Mouse (Mus musculus): ENCODE data around the gene Pik3c2b. TPM values are rescaled to one million over a fixed set of nuclear protein-coding genes. Genes with fewer than 3 reads are reported as not detected.
A peak's percentile ranks its signal among the peaks of the same experiment; 100 is the strongest.
"Not testable (repeated sequence)": the region's sequence is repeated elsewhere in the genome, so short reads cannot be mapped to it uniquely, and the experiment has no call there.

Gene Pik3c2b
- polyA plus RNA-seq, 1 experiment from 2014 or later = 8.0 TPM

DNA sequence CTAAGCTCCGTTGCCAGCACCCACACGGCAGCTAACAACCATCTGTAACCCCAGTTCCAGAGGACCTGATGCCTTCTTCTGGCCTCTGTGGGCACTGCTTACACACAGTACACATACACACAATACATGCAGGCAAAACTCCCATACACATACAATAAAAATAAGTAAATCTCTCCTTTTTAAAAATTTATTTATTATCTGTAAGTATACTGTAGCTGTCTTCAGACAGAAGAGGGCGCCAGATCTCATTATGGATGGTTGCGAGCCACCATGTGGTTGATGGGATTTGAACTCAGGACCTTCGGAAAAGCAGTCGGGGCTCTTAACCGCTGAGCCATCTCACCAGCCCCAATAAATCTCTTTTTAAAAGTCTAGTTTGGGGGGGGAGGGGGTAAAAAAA lies 24.1 kb upstream of the Pik3c2b start:
- H3K4me3 ChIP-seq = no peak overlapping the region
- no peak overlapping the region for H3K27ac ChIP-seq
- no peaks in the 10 kb centered on the region for H3K27me3 ChIP-seq
- peaks cover 16% of the 10 kb centered on the region for H3K36me3 ChIP-seq
- H3K9ac ChIP-seq = no peak overlapping the region
- no peak overlapping the region for H3K4me2 ChIP-seq
- ATAC-seq (replicated peaks; ENCODE audit: insufficient number of reproducible peaks, insufficient read depth, low FRiP score, low read depth) = no peak
- no peaks in the 10 kb centered on the region for H3K9me3 ChIP-seq (replicated peaks)
- 92% methylated on average over 7 of the region's 7 CpGs for WGBS
- H3K4me1 ChIP-seq (replicated peaks) = peaks cover 21% of the 10 kb centered on the region

DNA sequence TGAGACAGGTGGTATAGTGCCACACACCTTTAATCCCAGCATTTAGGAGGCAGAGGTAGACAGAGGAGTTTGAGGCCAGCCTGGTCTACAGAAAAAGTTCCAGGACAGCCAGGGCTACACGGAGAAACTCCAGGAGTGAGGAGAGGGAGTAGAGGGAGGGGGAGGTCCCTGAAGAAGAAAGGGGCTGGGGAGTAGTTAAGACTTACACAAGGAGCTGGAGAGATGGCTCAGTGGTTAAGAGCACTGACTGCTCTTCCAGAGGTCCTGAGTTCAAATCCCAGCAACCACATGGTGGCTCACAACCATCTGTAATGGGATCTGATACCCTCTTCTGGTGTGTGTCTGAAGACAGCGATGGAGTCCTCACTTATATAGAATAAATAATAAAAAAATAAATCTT lies 23.5 kb upstream of the Pik3c2b start:
- H3K27ac ChIP-seq; H3K4me3 ChIP-seq; H3K9ac ChIP-seq; ATAC-seq (replicated peaks; ENCODE audit: insufficient number of reproducible peaks, insufficient read depth, low FRiP score, low read depth); H3K9me3 ChIP-seq (replicated peaks); H3K4me2 ChIP-seq; H3K27me3 ChIP-seq; H3K36me3 ChIP-seq: not testable (repeated sequence)
- peaks cover 21% of the 10 kb centered on the region for H3K4me1 ChIP-seq (replicated peaks)
- WGBS = 97% methylated on average over 2 of the region's 2 CpGs

DNA sequence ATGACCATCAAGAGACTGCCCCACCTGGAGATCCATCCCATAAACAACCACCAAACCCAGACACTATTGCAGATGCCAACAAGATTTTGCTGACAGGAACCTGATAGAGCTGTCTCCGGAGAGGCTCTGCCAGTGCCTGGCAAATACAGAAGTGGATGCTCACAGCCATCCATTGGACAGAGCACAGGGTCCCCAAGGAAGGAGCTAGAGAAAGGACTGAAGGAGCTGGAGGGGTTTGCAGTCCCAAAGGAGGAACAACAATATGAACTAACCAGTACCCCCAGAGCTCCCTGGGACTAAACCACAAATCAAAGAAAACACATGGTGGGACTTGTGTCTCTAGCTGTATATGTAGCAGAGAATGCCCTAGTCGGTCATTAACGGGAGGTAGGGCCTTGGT lies 21.7 kb upstream of the Pik3c2b start:
- H3K27me3 ChIP-seq; ATAC-seq (replicated peaks; ENCODE audit: insufficient number of reproducible peaks, insufficient read depth, low FRiP score, low read depth); H3K9me3 ChIP-seq (replicated peaks); H3K27ac ChIP-seq; H3K9ac ChIP-seq; H3K36me3 ChIP-seq: not testable (repeated sequence)
- peak overlapping the region; percentile 99; the same call in 1 of the 2 replicates for H3K4me3 ChIP-seq
- peaks cover 21% of the 10 kb centered on the region for H3K4me1 ChIP-seq (replicated peaks)
- 89% methylated on average over 3 of the region's 3 CpGs for WGBS
- peak overlapping the region; percentile 63 for H3K4me2 ChIP-seq

DNA sequence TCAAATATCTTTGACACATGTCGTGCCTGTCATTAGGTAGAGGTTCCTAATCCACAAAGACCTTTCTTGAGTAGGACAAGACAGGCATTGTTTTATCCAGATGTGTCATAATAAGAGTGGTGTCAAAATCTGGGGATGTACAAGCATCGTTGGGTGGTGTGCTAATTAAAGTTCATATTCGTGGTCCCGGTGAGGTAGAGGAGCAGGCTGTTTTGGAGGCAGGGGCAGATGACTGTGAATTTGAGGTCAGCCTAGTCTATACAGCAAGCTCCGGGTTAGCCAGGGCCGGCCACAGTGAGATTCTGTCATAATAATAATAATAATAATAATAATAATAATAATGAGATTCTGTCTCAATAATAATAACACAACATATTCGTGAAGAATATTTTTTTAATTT lies 21.0 kb upstream of the Pik3c2b start:
- no peak overlapping the region for H3K27ac ChIP-seq
- 25% methylated on average over 7 of the region's 7 CpGs for WGBS

DNA sequence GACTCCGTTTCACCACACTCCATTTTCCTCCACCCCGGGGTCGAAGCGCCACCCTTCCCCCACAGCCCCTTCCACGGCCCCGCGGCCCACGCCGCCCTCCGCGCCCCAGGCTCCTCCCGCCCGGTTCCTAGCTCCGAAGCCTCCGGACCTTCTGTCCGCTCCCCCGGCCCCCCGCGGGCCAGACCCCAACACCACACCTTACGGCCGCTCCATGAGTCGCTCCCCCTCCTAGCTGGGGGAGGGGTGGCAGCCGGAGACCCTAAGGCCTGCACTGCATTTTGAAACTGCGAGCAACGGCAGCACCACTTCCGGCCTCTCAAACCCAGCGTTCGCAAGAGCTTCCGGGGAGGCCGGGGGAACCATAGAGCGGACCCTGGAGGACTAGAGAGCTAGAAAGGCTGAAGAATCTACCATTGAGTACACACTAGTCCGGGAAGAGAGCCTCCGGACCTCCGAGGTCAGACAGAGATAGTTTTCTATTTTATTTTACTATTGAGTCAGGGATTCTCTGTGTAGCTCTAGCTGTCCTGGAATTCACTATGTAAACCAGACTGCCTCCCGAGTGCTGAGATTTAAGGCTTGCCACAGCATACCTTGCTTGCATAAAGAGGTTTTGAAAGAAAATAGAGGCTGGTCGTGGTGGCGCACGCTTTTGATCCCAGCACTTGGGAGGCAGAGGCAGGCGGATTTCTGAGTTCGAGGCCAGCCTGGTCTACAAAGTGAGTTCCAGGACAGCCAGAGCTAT lies 20.2 kb upstream of the Pik3c2b start:
- ATAC-seq (replicated peaks; ENCODE audit: insufficient number of reproducible peaks, insufficient read depth, low FRiP score, low read depth) = peak; percentile 94
- under 1% methylated on average over 40 of the region's 40 CpGs for WGBS
- no peaks in the 10 kb centered on the region for H3K36me3 ChIP-seq
- peaks cover 16% of the 10 kb centered on the region for H3K4me1 ChIP-seq (replicated peaks)
- peak overlapping the region; percentile 99 for H3K4me3 ChIP-seq
- no peaks in the 10 kb centered on the region for H3K27me3 ChIP-seq
- peak overlapping the region; percentile 97 for H3K9ac ChIP-seq
- H3K4me2 ChIP-seq = peak overlapping the region; percentile 63
- H3K27ac ChIP-seq = peak overlapping the region; percentile 89
- H3K9me3 ChIP-seq (replicated peaks) = no peaks in the 10 kb centered on the region

More for the DNA sequence above, 21.0 kb upstream of the Pik3c2b start:
- H3K9ac ChIP-seq = peak overlapping the region; percentile 97
- no peaks in the 10 kb centered on the region for H3K27me3 ChIP-seq
- H3K36me3 ChIP-seq = no peaks in the 10 kb centered on the region
- peaks cover 21% of the 10 kb centered on the region for H3K4me1 ChIP-seq (replicated peaks)
- peak overlapping the region; percentile 63 for H3K4me2 ChIP-seq
- ATAC-seq (replicated peaks; ENCODE audit: insufficient number of reproducible peaks, insufficient read depth, low FRiP score, low read depth) = no peak
- H3K9me3 ChIP-seq (replicated peaks) = no peaks in the 10 kb centered on the region
- H3K4me3 ChIP-seq = peak overlapping the region; percentile 99

DNA sequence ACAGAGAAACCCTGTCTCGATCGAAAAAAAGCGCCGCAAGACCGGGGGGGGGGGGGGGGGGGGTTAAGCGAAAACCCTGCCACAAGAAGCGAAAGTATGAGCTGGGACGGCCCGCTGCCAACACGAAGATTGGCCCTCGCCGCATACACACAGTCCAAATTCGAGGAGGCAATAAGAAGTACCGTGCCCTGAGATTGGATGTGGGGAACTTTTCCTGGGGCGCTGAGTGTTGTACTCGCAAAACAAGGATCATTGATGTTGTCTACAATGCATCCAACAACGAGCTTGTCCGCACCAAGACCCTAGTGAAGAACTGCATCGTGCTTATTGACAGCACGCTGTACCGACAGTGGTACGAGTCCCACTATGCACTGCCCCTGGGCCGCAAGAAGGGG lies 19.7 kb upstream of the Pik3c2b start:
- H3K27me3 ChIP-seq; H3K9me3 ChIP-seq (replicated peaks); ATAC-seq (replicated peaks; ENCODE audit: insufficient number of reproducible peaks, insufficient read depth, low FRiP score, low read depth); H3K36me3 ChIP-seq: not testable (repeated sequence)
- peaks cover 11% of the 10 kb centered on the region for H3K4me1 ChIP-seq (replicated peaks)
- WGBS = 20% methylated on average over 22 of the region's 23 CpGs
- peak overlapping the region; percentile 63 for H3K4me2 ChIP-seq
- H3K4me3 ChIP-seq = peak overlapping the region; percentile 99
- H3K9ac ChIP-seq = peak overlapping the region; percentile 97; the same call in 1 of the 2 replicates
- peak overlapping the region; percentile 89 for H3K27ac ChIP-seq

DNA sequence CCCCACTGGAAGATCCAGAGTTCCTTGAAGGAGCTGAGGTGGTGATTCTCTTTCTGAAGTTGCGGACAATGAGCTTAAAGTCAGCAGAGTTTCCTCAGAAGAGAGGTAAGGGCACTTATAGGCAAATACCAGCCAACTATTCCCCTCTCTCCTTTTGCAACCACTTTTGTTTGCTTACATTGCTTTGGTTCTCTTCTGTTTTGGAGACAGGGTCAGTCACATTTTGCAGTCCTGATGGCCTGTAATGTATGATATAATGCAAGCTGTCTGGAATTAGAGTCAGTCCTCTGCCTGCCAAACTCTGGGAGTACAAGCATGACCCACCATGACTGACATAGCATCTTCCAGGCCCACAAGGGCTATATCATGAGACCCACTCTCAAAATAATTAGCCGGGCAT lies 18.3 kb upstream of the Pik3c2b start:
- Histone ChIP-seq H3K4me3 (no peak overlapping the region), H3K4me1 (replicated peaks) (peaks cover 8% of the 10 kb centered on the region), H3K9me3 (replicated peaks) (no peaks in the 10 kb centered on the region), H3K4me2 (no peak overlapping the region), H3K36me3 (no peaks in the 10 kb centered on the region), H3K27me3 (no peaks in the 10 kb centered on the region), H3K9ac (no peak overlapping the region), H3K27ac (no peak overlapping the region)
- no peak for ATAC-seq (replicated peaks; ENCODE audit: insufficient number of reproducible peaks, insufficient read depth, low FRiP score, low read depth)
- WGBS = 90% methylated on average over 2 of the region's 2 CpGs

DNA sequence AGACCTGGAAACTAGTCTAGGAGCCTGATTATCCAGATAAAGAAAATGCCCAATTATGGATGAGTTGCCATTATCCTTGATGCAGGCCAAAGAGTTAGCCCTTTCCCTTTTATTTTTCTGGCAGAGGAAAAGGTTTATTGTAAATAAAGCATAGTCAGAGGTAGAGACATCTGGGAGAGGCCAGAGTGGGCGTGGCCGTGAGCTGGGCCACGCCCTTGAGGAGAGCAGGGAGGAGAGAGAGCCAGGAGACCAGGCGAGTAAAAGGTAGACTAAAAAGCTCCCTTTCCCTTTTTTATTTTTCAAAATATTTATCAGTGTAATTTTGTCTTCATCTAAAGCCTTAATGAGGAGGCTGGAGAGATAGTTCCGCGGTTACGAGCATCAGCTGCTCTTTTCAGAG lies 17.5 kb upstream of the Pik3c2b start:
- no peak for ATAC-seq (replicated peaks; ENCODE audit: insufficient number of reproducible peaks, insufficient read depth, low FRiP score, low read depth)
- Histone ChIP-seq H3K4me1 (replicated peaks) (peaks cover 14% of the 10 kb centered on the region), H3K4me3 (no peak overlapping the region), H3K9me3 (replicated peaks) (no peaks in the 10 kb centered on the region), H3K4me2 (no peak overlapping the region), H3K9ac (no peak overlapping the region), H3K36me3 (no peaks in the 10 kb centered on the region), H3K27me3 (no peaks in the 10 kb centered on the region), H3K27ac (no peak overlapping the region)
- WGBS = 42% methylated on average over 7 of the region's 7 CpGs

DNA sequence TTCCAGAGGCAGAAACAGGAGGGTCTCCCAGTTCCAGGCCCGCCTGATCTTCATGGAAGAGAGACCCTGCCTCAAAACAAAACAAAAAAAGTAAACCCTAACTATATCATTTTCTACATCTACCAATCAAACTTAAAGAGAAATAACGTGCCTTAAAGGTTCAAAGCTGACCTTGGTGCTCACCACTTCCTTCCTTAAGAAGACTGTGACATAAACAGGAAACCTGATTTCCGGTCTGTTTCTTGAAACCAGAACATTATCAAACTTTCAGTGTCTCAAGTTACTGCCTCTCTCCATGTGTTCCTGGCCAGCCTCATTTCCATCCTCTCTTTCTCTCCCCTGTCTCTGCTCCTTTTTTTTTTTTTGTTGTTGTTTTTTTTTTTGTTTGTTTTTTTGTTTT lies 15.7 kb upstream of the Pik3c2b start:
- no peak for ATAC-seq (replicated peaks; ENCODE audit: insufficient number of reproducible peaks, insufficient read depth, low FRiP score, low read depth)
- Histone ChIP-seq H3K27me3 (no peaks in the 10 kb centered on the region), H3K4me1 (replicated peaks) (peaks cover 10% of the 10 kb centered on the region), H3K4me2 (no peak overlapping the region), H3K4me3 (no peak overlapping the region), H3K9ac (no peak overlapping the region), H3K27ac (no peak overlapping the region), H3K9me3 (replicated peaks) (no peaks in the 10 kb centered on the region), H3K36me3 (no peaks in the 10 kb centered on the region)
- WGBS = 61% methylated on average over 3 of the region's 3 CpGs

DNA sequence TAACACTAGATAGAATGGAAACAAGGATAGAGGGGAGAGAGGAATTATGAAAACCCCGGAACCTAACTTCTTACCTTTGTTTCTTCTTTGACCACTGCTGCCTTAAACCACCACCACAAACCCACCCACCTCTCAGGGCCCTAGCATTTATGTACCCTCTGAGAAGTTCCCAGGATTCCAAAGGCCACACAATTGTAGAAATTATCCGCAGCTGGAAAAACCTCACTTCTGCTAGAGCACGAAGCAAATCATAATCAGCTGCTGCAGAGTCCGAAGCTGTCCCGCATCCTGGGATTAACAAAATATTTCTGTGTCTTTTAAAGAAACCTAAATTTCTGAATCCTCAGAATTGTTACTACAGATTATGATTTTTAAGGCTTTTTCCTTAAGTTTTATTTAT lies 15.0 kb upstream of the Pik3c2b start, which contains the start of gene Mdm4:
Mdm4 (minus strand) TSS at position 101 of the 400 bp plus-strand sequence.
- no peak for ATAC-seq (replicated peaks; ENCODE audit: insufficient number of reproducible peaks, insufficient read depth, low FRiP score, low read depth)
- 90% methylated on average over 5 of the region's 5 CpGs for WGBS
- H3K27ac ChIP-seq = no peak within 1 kb of the TSS
- no peaks in the 10 kb centered on the region for H3K36me3 ChIP-seq
- peaks cover 10% of the 10 kb centered on the region for H3K4me1 ChIP-seq (replicated peaks)
- H3K4me3 ChIP-seq = no peak within 1 kb of the TSS
- no peaks in the 10 kb centered on the region for H3K27me3 ChIP-seq
- H3K9ac ChIP-seq = no peak within 1 kb of the TSS
- no peaks in the 10 kb centered on the region for H3K9me3 ChIP-seq (replicated peaks)
- no peak within 1 kb of the TSS for H3K4me2 ChIP-seq

DNA sequence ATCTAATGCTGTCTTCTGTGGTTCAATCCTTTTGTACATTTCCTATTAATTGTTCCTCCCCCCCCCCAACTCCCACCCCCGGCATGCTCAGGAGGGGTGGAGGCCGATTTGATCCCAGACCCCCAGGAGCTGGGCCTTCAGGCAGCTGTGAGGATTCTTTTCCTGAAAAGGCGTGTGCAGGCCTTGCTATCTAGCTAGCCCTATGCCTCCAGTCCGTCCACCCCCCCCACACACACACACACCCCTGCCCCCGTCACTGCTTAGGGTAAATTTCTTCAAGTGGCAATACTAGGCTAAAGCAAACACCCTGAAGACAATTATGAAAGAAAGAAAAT lies 12.5 kb upstream of the Pik3c2b start:
- H3K9me3 ChIP-seq (replicated peaks) = no peaks in the 10 kb centered on the region
- H3K4me3 ChIP-seq = peak overlapping the region; percentile 61
- H3K4me1 ChIP-seq (replicated peaks) = peaks cover 10% of the 10 kb centered on the region
- H3K27me3 ChIP-seq = no peaks in the 10 kb centered on the region
- WGBS = 20% methylated on average over 5 of the region's 5 CpGs
- peak overlapping the region; percentile 73 for H3K27ac ChIP-seq
- H3K9ac ChIP-seq = peak overlapping the region; percentile 52
- H3K4me2 ChIP-seq = peak overlapping the region; percentile 64
- no peaks in the 10 kb centered on the region for H3K36me3 ChIP-seq
- ATAC-seq (replicated peaks; ENCODE audit: insufficient number of reproducible peaks, insufficient read depth, low FRiP score, low read depth) = no peak

All from heart, embryonic 15.5 days (tissue).